Mouse (Mus musculus): ENCODE results near the gene N4bp2l1. TPM values are rescaled to one million over a fixed set of nuclear protein-coding genes. Genes with fewer than 3 reads are reported as not detected.

The N4bp2l1 gene
- polyA plus RNA-seq, 1 experiment from 2014 or later: 10.5 TPM

GRCm38 (mm10) chr5:150601441-150602230 lies 4.6 kb upstream of the N4bp2l1 start:
- DNase-seq (ENCODE audit: low spot score) (no peak), ATAC-seq (ENCODE audit: low FRiP score, low TSS enrichment) (no peak)
- Histone ChIP-seq H3K9me3 (ENCODE audit: control insufficient read depth, low read length) (no peaks in the 10 kb centered on the region), H3K27ac (replicated peaks) (no peak overlapping the region; the same call in 1 of the 2 replicates), H3K36me3 (ENCODE audit: control insufficient read depth, insufficient read depth, low read length) (no peaks in the 10 kb centered on the region), H3K9ac (ENCODE audit: low read length) (no peak overlapping the region), H3K4me2 (replicated peaks; ENCODE audit: low read depth) (0 out of 2 replicates have a peak overlapping the region, but pooled peaks have one; percentile 14), H3K4me3 (ENCODE audit: low read depth, low read length) (no peak overlapping the region), H3K27me3 (ENCODE audit: control insufficient read depth, insufficient read depth, low read length) (no peaks in the 10 kb centered on the region), H3K4me1 (replicated peaks; ENCODE audit: control insufficient read depth, insufficient read depth) (no peaks in the 10 kb centered on the region)
- TF ChIP-seq CTCF (IDR thresholded peaks at IDR 0.05; ENCODE audit: low read depth) (no peak), EP300 (optimal IDR thresholded peaks at IDR 0.05) (no peak)
- WGBS: 70% methylated on average over 14 of the region's 14 CpGs

- no peak overlapping the region for H3K4me3 ChIP-seq (ENCODE audit: low read depth, low read length)
- H3K9me3 ChIP-seq (ENCODE audit: control insufficient read depth, low read length): no peaks in the 10 kb centered on the region
- H3K4me1 ChIP-seq (replicated peaks; ENCODE audit: control insufficient read depth, insufficient read depth): no peaks in the 10 kb centered on the region
- TF ChIP-seq EP300 (optimal IDR thresholded peaks at IDR 0.05) (no peak), CTCF (IDR thresholded peaks at IDR 0.05; ENCODE audit: low read depth) (no peak)
- ATAC-seq (ENCODE audit: low FRiP score, low TSS enrichment) (no peak), DNase-seq (ENCODE audit: low spot score) (no peak)
- 60% methylated on average over 20 of the region's 20 CpGs for WGBS
- H3K9ac ChIP-seq (ENCODE audit: low read length): no peak overlapping the region
- H3K4me2 ChIP-seq (replicated peaks; ENCODE audit: low read depth): 0 out of 2 replicates have a peak overlapping the region, but pooled peaks have one; percentile 14
- H3K27ac ChIP-seq (replicated peaks): no peak overlapping the region; the same call in 1 of the 2 replicates
- H3K27me3 ChIP-seq (ENCODE audit: control insufficient read depth, insufficient read depth, low read length): no peaks in the 10 kb centered on the region
- no peaks in the 10 kb centered on the region for H3K36me3 ChIP-seq (ENCODE audit: control insufficient read depth, insufficient read depth, low read length)
Measured at GRCm38 (mm10) chr5:150600554-150601440, 3.8 kb upstream of the N4bp2l1 start.

- Histone ChIP-seq H3K4me1 (replicated peaks; ENCODE audit: control insufficient read depth, insufficient read depth) (no peaks in the 10 kb centered on the region), H3K4me2 (replicated peaks; ENCODE audit: low read depth) (no peak overlapping the region; the same call in 1 of the 2 replicates), H3K27me3 (ENCODE audit: control insufficient read depth, insufficient read depth, low read length) (no peaks in the 10 kb centered on the region), H3K27ac (replicated peaks) (no peak overlapping the region), H3K9ac (ENCODE audit: low read length) (no peak overlapping the region), H3K4me3 (ENCODE audit: low read depth, low read length) (peak overlapping the region; percentile 4; the same call in 1 of the 2 replicates), H3K36me3 (ENCODE audit: control insufficient read depth, insufficient read depth, low read length) (no peaks in the 10 kb centered on the region), H3K9me3 (ENCODE audit: control insufficient read depth, low read length) (no peaks in the 10 kb centered on the region)
- peak; percentile 25 for DNase-seq (ENCODE audit: low spot score)
- ATAC-seq (ENCODE audit: low FRiP score, low TSS enrichment): no peak
- WGBS: 42% methylated on average over 13 of the region's 13 CpGs
- TF ChIP-seq EP300 (optimal IDR thresholded peaks at IDR 0.05) (no peak), CTCF (IDR thresholded peaks at IDR 0.05; ENCODE audit: low read depth) (no peak)
Measured at GRCm38 (mm10) chr5:150599301-150600294, 2.6 kb upstream of the N4bp2l1 start.

GRCm38 (mm10) chr5:150598202-150599119 lies 1.5 kb upstream of the N4bp2l1 start:
- H3K9ac ChIP-seq (ENCODE audit: low read length): no peak overlapping the region
- H3K27ac ChIP-seq (replicated peaks): no peak overlapping the region
- H3K9me3 ChIP-seq (ENCODE audit: control insufficient read depth, low read length): no peaks in the 10 kb centered on the region
- H3K4me3 ChIP-seq (ENCODE audit: low read depth, low read length): no peak overlapping the region
- H3K4me1 ChIP-seq (replicated peaks; ENCODE audit: control insufficient read depth, insufficient read depth): no peaks in the 10 kb centered on the region
- TF ChIP-seq CTCF (IDR thresholded peaks at IDR 0.05; ENCODE audit: low read depth) (no peak), EP300 (optimal IDR thresholded peaks at IDR 0.05) (no peak)
- WGBS: 60% methylated on average over 21 of the region's 21 CpGs
- DNase-seq (ENCODE audit: low spot score) (peak; percentile 51), ATAC-seq (ENCODE audit: low FRiP score, low TSS enrichment) (peak; percentile 41)
- no peaks in the 10 kb centered on the region for H3K27me3 ChIP-seq (ENCODE audit: control insufficient read depth, insufficient read depth, low read length)
- H3K4me2 ChIP-seq (replicated peaks; ENCODE audit: low read depth): no peak overlapping the region
- no peaks in the 10 kb centered on the region for H3K36me3 ChIP-seq (ENCODE audit: control insufficient read depth, insufficient read depth, low read length)
